Mouse (Mus musculus): Measurements from ENCODE around the gene Eef1b2.

DNA sequence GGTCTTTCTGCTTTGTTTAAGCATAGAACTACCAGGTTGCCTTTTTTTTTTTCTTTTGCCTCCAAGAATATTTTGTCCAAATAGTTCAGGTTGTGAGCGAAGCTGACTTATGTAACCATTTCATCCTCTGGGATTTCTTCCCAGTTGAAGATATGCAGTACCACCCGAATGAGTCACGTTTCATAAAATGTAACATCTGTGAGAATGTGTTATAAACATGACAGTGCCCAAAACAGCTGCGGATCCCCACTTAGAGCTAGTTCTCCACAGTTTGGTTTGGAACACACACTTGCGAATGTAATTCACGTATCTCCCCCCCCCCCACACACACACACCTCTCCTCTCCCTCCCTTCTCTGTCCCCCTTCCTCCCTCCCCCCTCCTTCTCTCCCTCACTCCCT is 22.8 kb downstream of the Eef1b2 start:
- no peak for TF ChIP-seq POLR2A (IDR thresholded peaks at IDR 0.05; ENCODE audit: low read depth, low read length)
- TF ChIP-seq CTCF (conservative IDR thresholded peaks at IDR 0.05; ENCODE audit: insufficient read depth, insufficient read length, low read depth, low read length): no peak

Data from kidney, adult 2 months (tissue).